Mouse (Mus musculus) heart, adult 2 months (tissue): ENCODE data around the gene Glce.

Experiments
- CTCF ChIP-seq: fragments of 200-600 bp; IDR thresholded peaks from 2 replicates; pipeline ENCODE4 v1.8.1; 2022; ENCODE audit warnings: antibody characterized with exemption, mild to moderate bottlenecking, moderate library complexity
- EP300 ChIP-seq: fragments of 200-500 bp; IDR thresholded peaks from 2 replicates; pipeline ENCODE4 v1.6.1; 2011; ENCODE audit warnings: low read depth, low read length, control low read depth; ENCODE audit not compliant: insufficient read depth
- POLR2A ChIP-seq: fragments of 200-500 bp; IDR thresholded peaks from 2 replicates; pipeline ENCODE4 v1.6.1; 2011; ENCODE audit warnings: mild to moderate bottlenecking, low read depth, low read length, control low read depth; ENCODE audit not compliant: insufficient read depth

- no peak for TF ChIP-seq CTCF
- TF ChIP-seq POLR2A = no peak
- no peak for TF ChIP-seq EP300
Measured at GRCm38 (mm10) chr9:62166186-62166585, 43.7 kb upstream of the Glce start.
